Mouse (Mus musculus) stomach, postnatal 0 days (tissue): Measurements from ENCODE around the gene Atxn1.

Experiments used
- CTCF ChIP-seq: IDR thresholded peaks from 2 replicates; pipeline ENCODE4 v1.5.1; 2016; ENCODE audit warnings: antibody characterized with exemption, low read depth, mild to moderate bottlenecking, moderate library complexity
- EP300 ChIP-seq: optimal IDR thresholded peaks from 2 replicates; pipeline ENCODE3; 2016; ENCODE audit warnings: antibody characterized with exemption

- TF ChIP-seq CTCF: no peak
- no peak for TF ChIP-seq EP300
Observed at GRCm38 (mm10) chr13:45718850-45719249, 246.0 kb downstream of the Atxn1 start.
